Mouse (Mus musculus) embryo, embryonic 11.5 days (tissue): ENCODE results near the gene Pard3.

Experiments used
- DNase-seq: peaks from one replicate; pipeline ENCODE4 v3.0.0-alpha.2; 2012; ENCODE audit warnings: low read depth, low spot score

The Pard3 gene

DNA sequence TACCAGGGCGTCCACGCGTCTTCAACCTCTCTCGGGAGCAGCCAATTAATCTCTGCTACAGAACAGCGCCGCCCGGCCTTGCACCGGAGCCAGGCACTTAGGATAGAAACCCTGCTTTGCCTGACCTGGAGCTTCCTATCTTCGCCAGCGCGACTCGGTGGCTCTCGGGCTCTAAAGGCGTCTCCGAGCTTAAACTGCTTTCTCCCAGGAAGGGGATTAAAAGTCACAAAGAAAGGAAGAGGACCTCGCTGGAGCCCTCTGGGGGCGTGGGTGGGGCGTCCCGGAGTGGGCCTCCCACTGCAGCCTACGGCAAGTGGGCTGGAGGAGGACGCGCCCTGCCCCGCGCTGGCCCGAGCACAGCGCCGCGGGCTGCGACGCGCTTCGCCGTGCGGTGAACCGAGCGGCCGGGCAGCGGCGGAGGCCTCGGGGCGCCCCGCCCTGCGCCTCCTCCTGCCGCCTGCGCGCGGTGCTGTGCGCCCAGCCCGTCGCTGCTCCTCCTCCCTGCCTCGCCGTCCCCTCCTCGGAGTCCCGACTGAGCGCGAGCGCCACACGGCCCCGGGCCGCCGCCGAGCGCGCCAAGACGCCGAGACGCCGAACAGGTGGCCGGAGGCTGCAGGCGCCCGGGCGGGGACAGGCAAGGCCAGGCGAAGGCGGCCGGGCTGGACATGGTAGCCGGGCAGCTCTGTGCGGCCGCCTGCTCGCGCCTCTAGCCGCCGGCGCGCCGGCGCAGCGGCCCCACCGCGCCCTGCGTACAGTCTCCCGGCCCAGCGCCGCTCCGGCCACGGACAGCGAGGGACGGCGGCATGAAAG, at the start of gene Pard3:
TSS of gene Pard3 (plus strand) at position 343 of the 810 bp plus-strand sequence.
- DNase-seq = peak; percentile 69

DNA sequence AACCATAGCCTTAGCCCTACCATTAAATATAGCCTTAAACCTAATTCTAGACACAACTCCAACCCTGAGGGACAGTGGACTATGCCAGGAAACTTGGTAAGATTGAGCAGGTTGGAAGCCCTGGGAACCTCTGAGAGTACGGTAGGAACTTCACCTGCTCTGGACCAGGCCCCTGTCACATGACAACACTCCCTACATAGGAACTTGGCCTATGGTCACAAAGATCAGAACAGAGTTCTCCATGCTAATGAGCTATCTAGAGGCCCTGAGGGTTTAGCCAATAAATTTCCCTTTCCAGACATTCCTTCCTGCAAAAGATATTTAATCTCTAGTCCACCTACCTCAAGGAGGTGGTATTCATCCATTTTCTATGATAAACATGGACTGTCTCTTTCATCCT, 41.9 kb upstream of the Pard3 start:
- no peak for DNase-seq

DNA sequence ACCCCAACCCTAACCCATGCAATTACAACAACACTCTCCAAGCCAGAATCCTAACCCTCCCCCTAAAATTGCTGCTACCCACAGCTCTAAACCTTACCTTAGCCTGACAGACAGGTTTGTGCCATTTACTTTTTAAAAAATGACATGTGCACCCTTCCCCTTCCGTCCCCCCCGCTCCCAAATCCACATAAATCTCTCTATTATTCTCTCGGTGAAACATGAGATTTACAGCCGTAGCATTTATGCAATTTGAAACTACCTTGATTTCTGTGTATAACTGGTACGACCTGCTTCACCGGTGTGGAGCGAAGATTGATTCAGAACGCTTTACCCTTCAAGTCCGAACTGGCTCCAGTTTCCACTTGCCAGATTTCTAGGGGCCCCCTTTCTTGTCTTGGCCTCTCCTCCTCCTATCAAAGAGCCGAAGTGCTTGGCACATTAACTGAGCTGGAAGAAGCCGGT, 38.4 kb upstream of the Pard3 start:
- DNase-seq = no peak

DNA sequence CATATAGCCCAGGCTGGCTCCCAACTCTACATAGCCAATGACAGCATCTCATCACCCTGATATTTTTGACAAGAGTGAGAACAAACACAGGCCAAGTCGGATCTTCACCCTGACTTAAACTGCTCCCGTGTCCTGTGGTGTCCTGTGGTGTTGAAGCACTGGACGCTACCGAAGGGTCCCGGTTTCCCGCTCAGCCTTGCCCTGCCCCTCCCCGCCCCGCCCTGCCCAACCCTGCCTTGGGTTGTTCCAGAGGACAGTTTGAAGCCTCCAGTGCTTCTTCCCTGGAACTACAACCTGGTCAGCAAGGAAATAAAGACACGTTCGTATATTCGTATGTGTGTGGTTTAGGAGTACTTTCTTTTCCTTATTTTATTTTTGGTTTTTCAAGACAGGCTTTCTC, 37.9 kb upstream of the Pard3 start:
- DNase-seq = no peak

DNA sequence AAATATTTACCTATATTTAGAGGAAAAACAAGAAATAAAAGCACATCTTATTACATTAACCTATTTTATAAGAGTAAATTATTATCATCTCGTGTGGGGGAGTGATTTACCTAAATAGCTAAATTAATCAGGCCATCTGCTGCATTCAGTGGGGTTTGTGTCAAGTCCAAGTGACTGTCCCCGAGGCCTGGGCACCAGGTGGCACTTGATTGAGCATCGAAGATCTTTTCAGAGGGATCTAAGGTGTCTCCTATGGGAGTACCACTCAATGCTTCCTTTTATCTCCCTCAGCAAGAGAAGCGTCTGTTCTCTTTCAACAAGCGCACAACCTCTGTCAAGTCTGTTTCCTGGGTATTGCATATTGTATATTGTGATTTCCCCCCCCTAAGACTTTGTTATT, 32.2 kb upstream of the Pard3 start:
- DNase-seq = no peak

DNA sequence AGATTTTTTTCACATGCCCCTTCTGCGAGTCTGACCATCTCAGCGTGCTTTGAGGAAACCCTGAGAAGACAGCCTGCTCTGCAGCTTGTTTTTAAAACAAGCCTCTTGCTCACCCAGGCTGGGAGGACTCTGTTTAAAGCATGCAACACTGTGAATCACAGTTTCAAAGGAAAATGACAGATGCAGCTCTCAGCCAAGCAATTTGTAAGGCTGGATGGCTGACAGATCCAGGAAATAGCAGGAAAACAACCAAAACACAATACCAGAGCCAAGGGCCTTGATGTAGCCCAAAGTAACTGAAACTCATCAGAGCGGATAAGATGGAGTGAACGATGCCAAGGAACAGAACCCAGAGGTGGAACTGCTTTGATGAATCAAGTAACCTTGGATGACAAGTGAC, 24.8 kb upstream of the Pard3 start:
- DNase-seq = no peak

DNA sequence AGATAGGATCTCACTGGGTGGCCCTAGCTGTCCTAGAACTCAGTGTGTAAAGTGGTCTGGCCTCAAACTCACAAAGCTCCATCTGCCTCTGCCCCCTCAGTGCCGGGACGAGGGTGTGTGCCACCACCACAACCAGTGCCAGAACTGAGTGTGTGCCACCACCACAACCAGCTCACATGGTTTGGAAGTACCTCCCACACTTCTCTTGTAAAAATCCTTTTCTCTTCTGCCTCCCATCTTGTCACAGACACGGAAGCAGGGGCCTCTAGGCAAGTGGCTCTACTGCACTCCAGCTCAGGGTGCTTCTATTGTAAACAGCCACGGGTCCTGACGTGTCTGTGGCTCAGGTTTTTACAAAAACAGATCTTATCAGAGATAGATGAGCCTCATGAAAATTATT, 13.7 kb upstream of the Pard3 start:
- DNase-seq = no peak

DNA sequence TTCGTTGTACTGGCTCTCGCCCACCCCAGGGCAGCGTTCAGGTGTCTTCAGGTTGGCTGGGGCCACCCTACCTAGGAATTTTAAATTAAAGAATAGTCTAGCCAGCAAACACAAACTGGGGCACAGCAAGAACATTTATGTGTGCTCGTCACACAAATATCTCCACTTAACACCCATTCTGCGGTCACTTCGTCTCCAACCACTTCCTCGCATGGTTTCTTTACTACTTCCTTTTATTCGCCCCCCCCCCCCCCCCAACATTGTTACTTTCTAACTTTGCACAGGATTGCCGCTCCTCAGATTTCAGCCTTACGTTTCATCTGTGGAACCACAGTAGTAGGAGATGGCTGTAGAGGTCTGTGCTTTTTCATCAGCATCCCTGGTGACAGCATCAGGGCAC, 11.6 kb upstream of the Pard3 start:
- DNase-seq = no peak

DNA sequence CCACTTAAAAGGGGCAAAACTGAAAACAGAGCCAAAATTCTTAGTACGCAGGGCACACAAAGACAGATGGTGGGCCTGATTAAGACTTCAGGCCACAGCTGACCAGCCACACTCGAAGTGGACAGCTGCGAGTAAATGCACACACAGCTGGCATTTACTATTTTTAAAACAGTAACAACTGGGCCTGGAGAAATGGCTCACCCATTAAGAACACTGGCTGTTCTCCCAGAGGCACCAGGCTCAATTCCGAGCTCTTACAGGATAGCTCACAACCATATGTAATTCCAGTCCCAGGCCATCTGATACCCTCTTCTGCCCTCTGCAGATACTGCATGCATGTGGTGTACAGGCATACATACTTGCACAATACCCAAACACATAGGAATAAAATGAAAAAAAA, 8.6 kb upstream of the Pard3 start:
- DNase-seq = no peak

DNA sequence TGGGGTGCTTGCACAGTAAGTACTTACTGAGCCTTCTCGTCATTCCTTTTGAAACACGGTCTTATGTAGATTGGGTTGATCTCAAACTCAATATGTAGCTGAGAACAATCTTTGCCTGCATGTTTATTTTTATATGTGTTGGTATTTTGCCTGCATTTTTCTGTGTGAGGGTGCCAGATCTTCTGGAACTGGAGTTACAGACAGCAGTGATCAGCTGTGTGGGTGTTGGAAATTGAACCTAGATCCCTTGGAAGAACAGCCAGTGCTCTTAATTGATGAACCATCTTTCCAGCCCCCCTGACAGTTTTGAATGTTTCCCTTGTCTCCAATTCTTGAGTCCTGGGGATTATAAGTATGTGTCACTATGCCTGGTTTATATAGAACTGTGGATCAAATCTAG, 4.9 kb upstream of the Pard3 start:
- no peak for DNase-seq

DNA sequence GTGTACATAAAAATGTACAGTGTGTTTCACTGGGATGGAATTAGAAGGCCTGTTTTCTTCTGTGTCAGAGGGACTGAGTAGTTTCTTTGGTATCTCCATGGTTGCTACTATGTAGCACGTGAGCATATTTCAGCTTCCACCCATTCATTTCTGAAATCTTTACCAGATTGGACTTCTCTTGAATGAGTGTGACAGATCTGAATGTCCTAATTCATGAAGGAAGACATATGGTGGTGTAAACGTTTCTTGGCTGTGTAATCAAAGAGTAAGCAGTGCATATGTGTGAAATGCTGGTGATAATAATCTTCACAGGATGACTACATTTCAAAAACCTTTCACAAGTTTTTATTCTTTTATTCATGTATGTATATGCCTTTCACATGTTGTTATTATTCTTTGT, 3.9 kb upstream of the Pard3 start:
- no peak for DNase-seq

DNA sequence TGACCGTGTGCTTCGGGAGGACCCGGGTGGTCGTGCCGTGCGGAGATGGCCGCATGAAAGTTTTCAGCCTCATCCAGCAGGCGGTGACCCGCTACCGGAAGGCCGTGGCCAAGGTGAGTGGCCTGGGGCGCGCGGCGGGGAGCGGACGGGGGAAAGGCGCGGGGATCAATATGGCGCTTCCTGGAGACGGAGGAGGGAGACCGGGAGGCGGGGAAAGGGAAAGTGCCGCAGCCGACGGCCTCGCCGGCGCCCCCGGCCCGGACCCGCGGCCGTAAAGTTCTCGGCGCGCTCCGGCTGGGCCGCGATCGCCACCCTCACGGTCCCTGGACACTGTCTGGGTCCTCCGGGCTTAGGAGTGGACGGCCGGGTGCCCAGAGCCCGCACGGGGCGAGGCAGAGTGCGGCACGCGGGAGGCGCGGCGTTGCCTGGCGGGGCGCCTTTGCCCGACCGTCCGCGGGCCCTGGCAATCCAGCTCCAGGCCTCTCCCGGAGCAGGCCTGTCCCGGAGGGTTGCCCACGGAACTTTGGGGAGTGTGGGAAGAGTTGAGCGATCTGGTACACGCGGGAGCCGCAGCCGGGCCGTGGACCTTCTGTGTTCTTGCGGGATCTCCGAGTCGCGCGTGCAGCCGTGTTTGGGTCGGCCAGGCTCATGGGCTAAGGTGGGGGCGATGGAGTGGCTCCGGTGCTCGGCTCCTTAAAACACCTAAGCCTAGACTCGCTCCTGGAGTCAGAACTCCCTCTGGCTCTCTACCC, 844 bp downstream of the Pard3 start:
- peak; percentile 42 for DNase-seq

DNA sequence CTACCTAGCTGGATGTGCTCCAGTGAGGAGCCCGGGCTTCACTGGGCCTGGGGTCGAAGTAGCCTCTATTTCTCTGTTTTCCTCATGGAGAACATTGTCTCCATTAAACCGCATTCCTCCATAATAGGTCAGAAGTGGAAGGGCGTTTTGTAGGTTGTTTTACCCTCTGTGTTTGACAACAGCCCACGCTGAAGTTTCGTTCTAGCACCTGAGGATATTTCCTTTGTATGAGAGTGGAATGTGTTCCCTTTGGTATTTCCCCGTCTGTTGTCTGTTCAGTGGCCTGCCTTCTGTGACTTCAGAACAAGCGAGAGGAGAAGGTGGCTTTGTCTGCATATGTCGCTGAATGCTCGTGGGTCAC, 1.4 kb downstream of the Pard3 start:
- DNase-seq = no peak

DNA sequence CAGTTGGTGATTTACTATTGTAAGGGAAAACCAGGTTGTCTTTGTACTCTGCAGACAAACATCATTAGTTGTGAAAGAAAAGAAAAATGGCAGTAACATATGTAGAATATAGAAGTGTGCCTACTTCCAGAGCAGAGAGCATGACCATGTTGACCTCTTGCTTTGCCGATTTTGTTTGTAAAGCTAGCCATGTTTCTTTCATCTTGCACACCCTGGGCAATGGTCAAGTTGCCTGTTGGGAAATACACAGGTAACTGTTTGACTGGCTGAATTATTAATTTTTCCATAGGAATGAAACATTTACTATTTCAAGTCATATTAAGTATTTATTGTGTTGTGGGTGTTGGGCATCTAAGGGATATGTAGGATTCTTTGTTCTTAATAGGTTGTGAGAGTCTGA, 2.1 kb downstream of the Pard3 start:
- no peak for DNase-seq

DNA sequence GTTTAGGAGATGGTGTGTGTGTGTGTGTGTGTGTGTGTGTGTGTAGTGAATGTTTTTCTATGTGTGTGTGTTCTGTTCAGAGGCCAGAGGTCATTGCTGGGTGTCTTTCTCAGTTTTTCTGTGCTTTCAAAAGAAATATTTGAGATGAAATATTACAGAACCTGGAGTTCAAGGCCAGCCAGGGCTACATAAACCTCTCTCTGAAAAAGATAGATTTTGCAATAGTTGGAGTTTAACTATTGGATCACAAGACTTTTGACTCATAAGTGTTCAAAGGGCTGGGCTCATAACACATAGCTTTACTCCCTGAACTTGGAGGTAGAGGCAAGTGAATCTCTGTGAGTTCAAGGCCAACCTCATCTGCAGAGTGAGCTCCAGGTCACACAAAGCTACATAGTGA, 2.8 kb downstream of the Pard3 start:
- DNase-seq = no peak

DNA sequence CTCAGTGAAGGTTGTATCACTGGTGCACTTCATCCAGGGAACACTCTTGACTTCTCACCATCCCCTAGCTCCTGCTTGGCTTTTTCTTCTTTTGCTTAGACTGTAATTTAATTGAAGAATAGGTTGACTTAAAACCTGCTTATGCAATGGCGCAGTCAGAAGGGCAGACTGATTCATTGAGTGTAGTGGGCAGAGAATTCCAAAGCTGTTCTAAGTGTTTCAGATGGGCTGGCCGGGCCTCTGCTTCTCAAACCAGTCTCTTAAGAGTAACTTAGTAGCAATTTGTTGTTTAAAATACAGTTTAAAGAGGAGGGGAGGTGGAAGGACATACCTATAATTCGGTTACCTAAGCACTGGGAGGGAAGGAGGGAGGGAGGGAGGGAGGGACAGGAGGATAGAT, 5.0 kb downstream of the Pard3 start:
- no peak for DNase-seq

DNA sequence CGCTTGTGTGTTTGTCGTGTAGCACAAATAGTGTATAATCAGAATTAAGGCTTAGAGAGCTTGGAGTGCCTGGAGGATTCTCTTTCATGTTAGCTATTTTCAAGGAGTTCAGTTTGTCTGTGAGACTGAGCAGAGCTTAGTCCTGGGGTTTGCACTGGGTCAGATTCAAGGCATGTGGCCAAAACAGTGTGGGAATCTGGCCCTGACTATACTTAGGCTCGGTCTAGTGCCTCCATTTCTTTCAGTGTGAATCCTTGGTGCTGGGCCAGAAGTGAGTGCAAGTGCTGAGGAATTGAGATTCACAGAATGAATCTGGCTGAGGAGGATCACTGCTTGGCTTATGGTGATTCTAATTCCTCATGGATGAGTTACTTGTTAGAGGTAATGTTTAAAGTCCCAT, 6.5 kb downstream of the Pard3 start:
- no peak for DNase-seq

DNA sequence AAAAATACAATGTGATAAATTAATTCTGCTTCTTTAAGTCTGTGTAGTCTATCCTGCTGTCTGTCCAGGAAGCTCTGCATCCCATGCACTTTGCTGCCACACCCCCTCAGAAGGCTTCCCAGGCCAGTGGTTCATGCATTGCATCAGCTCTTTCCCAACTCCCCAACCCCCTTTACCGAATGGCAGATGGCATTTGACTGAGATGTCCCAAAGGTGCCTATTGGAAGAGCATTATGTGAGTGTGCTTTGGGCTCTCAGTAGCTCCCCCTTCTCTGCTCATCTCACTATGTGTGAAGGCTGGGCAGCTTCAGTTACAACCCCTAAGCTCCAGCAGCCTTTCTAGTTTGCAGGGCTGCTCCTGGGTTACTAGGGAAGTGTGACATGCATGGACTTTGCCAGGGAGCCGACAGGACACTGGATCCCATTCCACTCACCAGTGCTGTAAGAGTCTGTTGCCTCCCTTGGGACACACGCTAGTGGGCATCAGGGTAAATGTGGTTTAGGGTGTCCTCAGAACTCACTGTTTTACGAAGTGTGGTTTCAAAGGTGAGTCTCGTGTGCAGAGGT, 9.4 kb downstream of the Pard3 start:
- no peak for DNase-seq

DNA sequence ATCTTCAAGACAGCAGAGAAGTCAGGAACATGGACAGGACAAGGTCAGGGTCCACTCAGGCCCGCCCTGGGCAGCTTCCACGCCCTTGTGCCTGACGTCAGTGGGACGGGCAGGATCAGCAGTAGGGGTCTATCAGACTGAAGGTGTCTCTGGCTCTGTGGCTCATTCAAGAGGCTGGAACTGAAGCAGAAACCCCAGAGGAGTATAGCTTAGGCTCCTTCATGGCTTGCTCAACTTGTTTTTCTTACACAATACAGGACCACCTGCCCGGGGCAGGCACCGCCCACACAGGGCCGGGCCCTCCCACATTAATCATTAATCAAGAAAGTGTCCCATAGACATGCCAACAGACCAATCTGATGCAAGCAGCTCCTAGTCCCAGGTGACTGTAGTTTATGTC, 12.8 kb downstream of the Pard3 start:
- no peak for DNase-seq

DNA sequence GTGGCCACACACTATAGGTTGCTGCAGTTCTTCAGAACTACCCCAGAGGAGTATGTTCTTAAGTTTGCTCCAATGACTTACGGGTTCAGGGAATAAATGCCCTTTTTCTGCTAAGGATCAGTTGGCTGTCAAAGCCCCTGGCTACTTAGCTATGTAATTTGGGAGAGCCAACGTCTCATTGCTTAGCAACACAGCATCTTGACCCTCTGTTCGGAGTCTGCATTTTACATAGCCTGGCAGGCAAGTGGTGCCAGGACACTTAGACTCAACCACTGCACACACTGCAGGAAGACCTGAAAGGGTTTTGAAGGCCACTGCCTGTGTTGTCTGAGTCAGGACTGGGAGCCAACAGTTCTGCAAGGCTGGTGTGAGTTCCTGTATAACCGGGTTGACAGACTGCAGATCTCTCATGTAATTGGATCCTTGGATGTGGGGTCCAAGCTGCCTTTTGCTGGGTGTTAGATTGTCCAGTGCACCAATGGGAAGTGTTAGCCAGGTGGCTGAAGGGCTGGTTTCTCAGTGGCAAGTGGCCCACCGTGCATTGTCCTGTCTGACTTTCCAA, 15.6 kb downstream of the Pard3 start:
- DNase-seq = no peak

DNA sequence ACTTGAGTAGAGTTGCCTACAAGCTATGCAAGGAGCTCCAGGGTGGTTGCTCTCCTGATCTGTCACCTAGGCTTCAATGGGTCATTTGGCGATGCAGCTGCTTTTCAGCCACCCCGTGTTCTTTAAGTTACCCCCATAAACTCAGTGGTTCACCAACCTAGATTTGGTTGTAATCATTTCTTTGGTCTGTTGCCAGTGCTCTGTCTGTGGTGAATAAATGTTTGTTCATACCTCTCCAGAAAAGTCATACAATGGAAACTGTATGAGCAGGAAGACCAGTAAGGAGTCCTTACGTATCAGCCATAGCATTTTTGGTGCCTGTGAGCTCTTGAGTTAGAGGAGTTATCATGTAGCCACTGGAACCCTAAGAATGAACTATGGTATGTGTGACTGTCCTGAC, 17.6 kb downstream of the Pard3 start:
- DNase-seq = no peak

DNA sequence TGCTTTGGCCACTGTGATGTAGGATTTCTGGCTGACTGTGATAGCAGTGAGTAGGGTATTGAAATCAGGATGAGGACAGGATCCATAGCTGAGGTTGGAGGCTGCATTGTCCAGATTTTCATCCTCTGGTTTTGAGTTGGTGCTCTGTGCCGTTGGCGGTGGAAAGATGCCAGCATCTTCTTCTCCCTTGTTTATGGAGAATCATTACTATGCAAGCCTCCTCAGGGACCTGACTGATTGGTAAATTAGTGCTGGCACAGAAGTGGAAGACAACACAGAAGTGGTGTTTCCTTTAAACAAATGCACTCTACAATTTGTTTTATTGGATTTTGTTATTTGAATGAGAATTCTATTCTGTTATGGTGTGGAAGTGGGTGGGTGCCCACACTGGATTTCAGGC, 18.8 kb downstream of the Pard3 start:
- DNase-seq = no peak

DNA sequence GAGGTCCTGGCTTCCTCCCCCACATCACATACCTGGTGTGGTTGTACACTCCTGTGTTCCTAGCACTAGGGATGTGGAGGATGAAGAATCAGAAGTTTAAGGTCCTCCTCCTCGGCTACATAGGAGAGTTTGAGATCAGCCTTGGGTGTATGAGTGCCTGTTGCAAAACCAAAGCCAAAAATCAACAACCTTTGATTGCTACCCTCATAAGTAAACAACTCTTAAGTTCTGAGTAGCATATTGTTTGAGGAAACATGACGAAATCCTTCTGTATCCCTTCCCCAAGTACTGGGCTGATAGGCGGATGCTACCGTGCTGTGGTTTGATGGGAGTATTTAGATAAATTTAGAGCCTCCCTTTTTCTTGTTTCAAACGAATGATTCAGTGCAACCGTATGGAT, 20.9 kb downstream of the Pard3 start:
- no peak for DNase-seq
